Comparison of ENCODE assay signal across 29 mouse cellular contexts in the genomic region with DNA sequence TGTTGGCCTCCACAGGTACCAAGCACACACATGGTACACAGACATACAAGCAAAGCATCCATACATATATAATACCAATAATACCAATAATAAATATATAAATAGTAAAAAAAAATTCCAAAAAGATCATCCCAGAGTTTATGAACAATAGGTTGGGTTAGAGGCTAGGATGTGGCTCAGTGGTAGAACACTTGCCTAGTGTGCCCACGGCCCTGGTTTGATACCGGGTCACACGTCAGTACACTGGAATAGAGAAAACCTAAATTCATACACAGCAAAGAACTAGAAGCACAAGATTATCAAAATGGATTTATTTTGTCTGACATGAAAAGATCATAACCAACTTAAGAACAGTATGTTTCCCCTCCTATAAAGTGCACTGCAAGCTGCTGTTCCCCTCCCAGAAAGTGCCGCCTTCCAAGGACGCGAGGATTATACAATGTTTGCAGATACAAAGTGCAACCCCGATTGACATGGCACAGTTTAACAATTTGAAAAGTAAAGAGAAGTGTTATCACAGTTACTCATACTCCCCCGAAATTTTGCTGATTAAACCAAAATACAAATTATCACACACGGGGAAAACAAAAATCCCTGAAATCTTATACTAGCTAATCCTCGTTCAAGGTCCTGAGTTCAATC. TPM values are rescaled to one million over a fixed set of nuclear protein-coding genes. Genes with fewer than 3 reads are reported as not detected.
A peak's percentile ranks its signal among the peaks of the same experiment; 100 is the strongest.
DNase-seq lines count a peak whose midpoint lies in the region; ATAC-seq and TF ChIP-seq lines count a peak whose summit lies in the region.
"Had no signal": no experiment of that assay in that cellular context is flagged by ENCODE, and none has a peak within 500 bp of the region (broad histone marks: within the 10 kb centered on the region; RNA-seq: fewer than 3 reads in every experiment).

No protein-coding gene starts in this region.

- H3K36me3 ChIP-seq in liver, adult 2 months (ENCODE audit: control insufficient read depth, insufficient read depth, low read length), result no peaks in the 10 kb centered on the region
- H3K36me3 ChIP-seq in liver, embryonic 15.5 days (replicated peaks), result no peaks in the 10 kb centered on the region
- H3K36me3 ChIP-seq: embryonic facial prominence, embryonic 12.5 days; hindbrain, embryonic 10.5 days; hindbrain, embryonic 15.5 days; lung, embryonic 15.5 days; midbrain, embryonic 15.5 days; neural tube, embryonic 15.5 days had no signal

- no peaks in the 10 kb centered on the region for H3K79me2 ChIP-seq in liver, adult 2 months (ENCODE audit: control insufficient read depth, insufficient read depth, low read length)

- H3K27ac ChIP-seq in liver, adult 2 months (replicated peaks; ENCODE audit: insufficient read depth, low read depth, low read length), result peak overlapping the region; percentile 54; the same call in 1 of the 2 replicates
- H3K27ac ChIP-seq in liver, embryonic 15.5 days (replicated peaks), result peak overlapping the region; percentile 100
- H3K27ac ChIP-seq: embryonic facial prominence, embryonic 12.5 days; hindbrain, embryonic 10.5 days; hindbrain, embryonic 15.5 days; left cerebral cortex, adult 2 months; lung, embryonic 15.5 days; midbrain, embryonic 15.5 days; neural tube, embryonic 15.5 days had no signal

- H3K9ac ChIP-seq in liver, adult 2 months (ENCODE audit: low read depth, low read length), result no peak overlapping the region
- H3K9ac ChIP-seq in liver, embryonic 15.5 days, result no peak overlapping the region
- H3K9ac ChIP-seq: embryonic facial prominence, embryonic 12.5 days; hindbrain, embryonic 15.5 days; lung, embryonic 15.5 days; midbrain, embryonic 15.5 days; neural tube, embryonic 15.5 days had no signal

- TF ChIP-seq POLR2A in liver, adult 2 months (IDR thresholded peaks at IDR 0.05; ENCODE audit: extremely low read depth, insufficient read depth, low read length), result no peak

- H3K27me3 ChIP-seq in liver, adult 2 months (ENCODE audit: control insufficient read depth, insufficient read depth, low read length), result no peaks in the 10 kb centered on the region
- H3K27me3 ChIP-seq in liver, embryonic 15.5 days, result no peaks in the 10 kb centered on the region
- H3K27me3 ChIP-seq: embryonic facial prominence, embryonic 12.5 days; hindbrain, embryonic 15.5 days; lung, embryonic 15.5 days; midbrain, embryonic 15.5 days; neural tube, embryonic 15.5 days had no signal

- WGBS in liver, adult 2 months, result 24% methylated on average over 10 of the region's 10 CpGs
- 57% methylated on average over 10 of the region's 10 CpGs for WGBS in liver, embryonic 15.5 days (ENCODE audit: insufficient replicate concordance)

- DNase-seq in testis, postnatal 14 days (ENCODE audit: low spot score), result peak; percentile 43
- no peak for DNase-seq in testis, postnatal 10 days (ENCODE audit: low spot score)
- peak; percentile 95 for DNase-seq in liver, adult 2 months (ENCODE audit: extremely low read depth, low read depth, low spot score)
- DNase-seq in embryo, embryonic 10 days (ENCODE audit: low spot score), result no peak
- DNase-seq in retina, embryonic 14.5 days (ENCODE audit: low spot score), result no peak
- no peak for DNase-seq in right cerebral cortex, postnatal 4 days
- DNase-seq: adrenal gland, postnatal 14 days; cerebellum, adult 11 months; cerebellum, adult 9-10 months; cerebellum, postnatal 36 days; embryo, embryonic 11 days; gastrocnemius, postnatal 36 days; heart, postnatal 14 days; kidney, adult 11 months; kidney, postnatal 14 days; left cerebral cortex, postnatal 4 days; lung, postnatal 36 days; right cerebral cortex, postnatal 25 days; spleen, adult 18-20 months had no signal

- ATAC-seq in liver, embryonic 15.5 days (ENCODE audit: insufficient read depth), result no peak
- ATAC-seq in megakaryocyte, adult 5-6 weeks (ENCODE audit: poor library complexity, severe bottlenecking), result no peak
- ATAC-seq: forebrain, embryonic 14.5 days; midbrain, embryonic 15.5 days had no signal

- peaks cover 6% of the 10 kb centered on the region; the same call in 1 of the 2 replicates for H3K4me1 ChIP-seq in liver, adult 2 months (ENCODE audit: control insufficient read depth, insufficient read depth, low read length)
- peaks cover 74% of the 10 kb centered on the region for H3K4me1 ChIP-seq in liver, embryonic 15.5 days (replicated peaks)
- H3K4me1 ChIP-seq: embryonic facial prominence, embryonic 12.5 days; hindbrain, embryonic 10.5 days; hindbrain, embryonic 15.5 days; lung, embryonic 15.5 days; midbrain, embryonic 15.5 days had no signal

- no peak overlapping the region for H3K4me2 ChIP-seq in liver, embryonic 15.5 days
- H3K4me2 ChIP-seq: embryonic facial prominence, embryonic 12.5 days; hindbrain, embryonic 15.5 days; lung, embryonic 15.5 days; midbrain, embryonic 15.5 days; neural tube, embryonic 15.5 days had no signal

- no peak for TF ChIP-seq CTCF in liver, adult 2 months (IDR thresholded peaks at IDR 0.05; ENCODE audit: low read depth, low read length)

- no peak overlapping the region for H3K4me3 ChIP-seq in liver, adult 2 months (ENCODE audit: insufficient read depth, low read depth, low read length)
- no peak overlapping the region for H3K4me3 ChIP-seq in liver, embryonic 15.5 days (replicated peaks)
- H3K4me3 ChIP-seq: embryonic facial prominence, embryonic 12.5 days; hindbrain, embryonic 10.5 days; hindbrain, embryonic 15.5 days; left cerebral cortex, adult 2 months; lung, embryonic 15.5 days; midbrain, embryonic 15.5 days; neural tube, embryonic 15.5 days had no signal

- no peaks in the 10 kb centered on the region for H3K9me3 ChIP-seq in liver, embryonic 15.5 days (replicated peaks)
- H3K9me3 ChIP-seq: embryonic facial prominence, embryonic 12.5 days; hindbrain, embryonic 10.5 days; hindbrain, embryonic 15.5 days; lung, embryonic 15.5 days; midbrain, embryonic 15.5 days; neural tube, embryonic 15.5 days had no signal

RNA-seq across cellular contexts. Expression of a gene that starts 6.3 kb away (rescaled TPM):
- total RNA-seq in liver, adult 2 months (2014; rRNA removed), result 21.4 and 22.6 TPM in 2 replicates
- 5.6 and 6.2 TPM in 2 replicates for polyA plus RNA-seq in liver, adult 2 months (2012; rRNA removed)
- 29.0 and 30.1 TPM in 2 replicates for polyA plus RNA-seq in liver, embryonic 15.5 days (2015; fragmentation: Nextera tagmentation; extraction: Ambion mirVana)
- 69.5 and 73.3 TPM in 2 replicates for total RNA-seq in megakaryocyte, adult 5-6 weeks (2015)
- total RNA-seq in megakaryocyte, adult 5-6 weeks (2017), result 43.1 and 61.4 TPM in 2 replicates

Comparison
In these comparisons a context has a peak if more than half of its experiments do, and no peak if none do; other contexts are left out.
1. DNase-seq: peak in testis, postnatal 14 days (single experiment) and liver, adult 2 months (single experiment); none in testis, postnatal 10 days (single experiment), embryo, embryonic 10 days (single experiment), retina, embryonic 14.5 days (single experiment) and right cerebral cortex, postnatal 4 days (single experiment).